Mouse (Mus musculus) midbrain, embryonic 16.5 days (tissue): ENCODE data around the gene Rsph4a. TPM values are rescaled to one million over a fixed set of nuclear protein-coding genes. Genes with fewer than 3 reads are reported as not detected.

ENCODE experiments used
- ATAC-seq: fragments of 200-750 bp; cut with Nextera tagmentation; 2 replicates; pipeline ENCODE4 v1.8.0; 2017; ENCODE audit warnings: moderate TSS enrichment
- H3K27ac ChIP-seq: fragments of 300-500 bp; sonication (generic); 2 replicates; pipeline ENCODE4 v1.5.1; 2014; ENCODE audit warnings: mild to moderate bottlenecking, low read length, mixed read lengths
- H3K27me3 ChIP-seq: fragments of 300-500 bp; sonication (generic); 2 replicates; pipeline ENCODE4 v1.6.1; 2014; ENCODE audit warnings: low read depth, low read length, mixed read lengths; ENCODE audit not compliant: control insufficient read depth, insufficient read depth
- H3K36me3 ChIP-seq: fragments of 300-500 bp; sonication (generic); 2 replicates; pipeline ENCODE4 v1.6.1; 2014; ENCODE audit warnings: mild to moderate bottlenecking, low read length, moderate library complexity, mixed read lengths; ENCODE audit not compliant: control insufficient read depth, insufficient read depth
- H3K4me1 ChIP-seq: fragments of 300-500 bp; sonication (generic); 2 replicates; pipeline ENCODE4 v1.6.1; 2014; ENCODE audit warnings: mild to moderate bottlenecking, low read length, mixed read lengths; ENCODE audit not compliant: control insufficient read depth, insufficient read depth
- H3K4me2 ChIP-seq: fragments of 300-500 bp; sonication (generic); 2 replicates; pipeline ENCODE4 v1.6.1; 2014; ENCODE audit warnings: mild to moderate bottlenecking, low read length, mixed read lengths
- H3K4me3 ChIP-seq: fragments of 300-500 bp; sonication (generic); 2 replicates; pipeline ENCODE4 v1.5.1; 2014; ENCODE audit warnings: low read depth, mild to moderate bottlenecking, low read length, moderate library complexity, mixed read lengths
- H3K9ac ChIP-seq: fragments of 300-500 bp; sonication (generic); 2 replicates; pipeline ENCODE4 v1.6.1; 2014; ENCODE audit warnings: low read depth, low read length, mixed read lengths
- H3K9me3 ChIP-seq: fragments of 300-500 bp; sonication (generic); replicated peaks from 2 replicates; pipeline ENCODE4 v1.6.1; 2014; ENCODE audit warnings: mild to moderate bottlenecking, low read length, mixed read lengths; ENCODE audit not compliant: control insufficient read depth, poor library complexity, severe bottlenecking
- WGBS: fragments of 180-500 bp; shearing (Covaris S2); extraction: QIAGEN DNeasy Blood & Tissue Kit; methylation state at CpG from one replicate; pipeline ENCODE4 v1.1.7; 2014; 5-methylcytosine and 5-hydroxymethylcytosine counted together
- polyA plus RNA-seq: library from polyadenylated mRNA; unstranded; fragments of >200 nt; fragmentation: Nextera tagmentation; extraction: Ambion mirVana; gene quantifications from 2 replicates; pipeline ENCODE4 v1.2.1, GENCODE M21; 2015

Rsph4a gene
- polyA plus RNA-seq, 1 experiment from 2014 or later, result 2.1 TPM

- Histone ChIP-seq H3K27ac (no peak overlapping the region), H3K4me2 (no peak overlapping the region), H3K9ac (no peak overlapping the region), H3K9me3 (no peaks in the 10 kb centered on the region), H3K27me3 (no peaks in the 10 kb centered on the region), H3K4me3 (no peak overlapping the region), H3K36me3 (peaks cover 12% of the 10 kb centered on the region; the same call in 1 of the 2 replicates), H3K4me1 (peaks cover 23% of the 10 kb centered on the region)
- ATAC-seq, result no peak
- 92% methylated on average over 3 of the region's 3 CpGs for WGBS
Measured at GRCm38 (mm10) chr10:33945390-33945789, 40.5 kb downstream of the Rsph4a start.

- Histone ChIP-seq H3K36me3 (peaks cover 12% of the 10 kb centered on the region; the same call in 1 of the 2 replicates), H3K9me3 (no peaks in the 10 kb centered on the region), H3K9ac (no peak overlapping the region), H3K27ac (no peak overlapping the region), H3K4me2 (no peak overlapping the region), H3K4me3 (no peak overlapping the region), H3K27me3 (no peaks in the 10 kb centered on the region), H3K4me1 (peaks cover 26% of the 10 kb centered on the region)
- no peak for ATAC-seq
- 78% methylated on average over 2 of the region's 2 CpGs for WGBS
Measured at GRCm38 (mm10) chr10:33946336-33946735, 41.4 kb downstream of the Rsph4a start.

- Histone ChIP-seq H3K9ac (peak within 1 kb of the TSS; percentile 92), H3K4me3 (peak within 1 kb of the TSS; percentile 64), H3K4me2 (peak within 1 kb of the TSS; percentile 77), H3K36me3 (no peaks in the 10 kb centered on the region), H3K27ac (peak within 1 kb of the TSS; percentile 65), H3K4me1 (peaks cover 18% of the 10 kb centered on the region), H3K9me3 (no peaks in the 10 kb centered on the region), H3K27me3 (no peaks in the 10 kb centered on the region)
- 3% methylated on average over 42 of the region's 42 CpGs for WGBS
- peak; percentile 99 for ATAC-seq
Measured at GRCm38 (mm10) chr10:33950803-33951583, 46.1 kb downstream of the Rsph4a start, which contains the start of gene Zup1. Zup1 (minus strand) TSS chr10:33951269.

- Histone ChIP-seq H3K36me3 (no peaks in the 10 kb centered on the region), H3K4me1 (peaks cover 18% of the 10 kb centered on the region), H3K27me3 (no peaks in the 10 kb centered on the region), H3K27ac (no peak overlapping the region), H3K9ac (no peak overlapping the region), H3K4me3 (no peak overlapping the region), H3K9me3 (no peaks in the 10 kb centered on the region), H3K4me2 (no peak overlapping the region)
- WGBS, result 77% methylated on average over 3 of the region's 3 CpGs
- ATAC-seq, result no peak
Measured at GRCm38 (mm10) chr10:33952509-33952908, 47.6 kb downstream of the Rsph4a start.

Other genes with a start within 250 kb of the Rsph4a start
- not detected in 2 replicates for gene Sult3a2, start 118.4 kb upstream of the Rsph4a start, polyA plus RNA-seq
- not detected in 2 replicates for gene Sult3a1, start 47.4 kb upstream of the Rsph4a start, polyA plus RNA-seq
- 18.8 and 23.1 TPM in 2 replicates for gene Zup1, start 46.2 kb downstream of the Rsph4a start, polyA plus RNA-seq
- 118 and 125 TPM in 2 replicates for gene Rwdd1, start 114.5 kb downstream of the Rsph4a start, polyA plus RNA-seq
- gene Trappc3l, start 132.5 kb downstream of the Rsph4a start, polyA plus RNA-seq, result not detected in 2 replicates
- not detected in 2 replicates for gene Calhm4, start 139.2 kb downstream of the Rsph4a start, polyA plus RNA-seq
- gene Calhm5, start 191.4 kb downstream of the Rsph4a start, polyA plus RNA-seq, result 0.69 and 0.92 TPM in 2 replicates
- gene Calhm6, start 222.9 kb downstream of the Rsph4a start, polyA plus RNA-seq, result 0.45 and 0.67 TPM in 2 replicates